Mouse (Mus musculus) bone marrow macrophage, adult 2 months (primary cell): ENCODE results near the gene Cog6. TPM values are rescaled to one million over a fixed set of nuclear protein-coding genes. Genes with fewer than 3 reads are reported as not detected.

Experiments used
- H3K27ac ChIP-seq: 2 replicates; pipeline ENCODE4 v1.5.1; 2012; ENCODE audit warnings: low read depth, low read length; ENCODE audit not compliant: insufficient read depth
- H3K4me1 ChIP-seq: 2 replicates; pipeline ENCODE4 v1.6.1; 2012; ENCODE audit warnings: low read length; ENCODE audit not compliant: control insufficient read depth, insufficient read depth
- H3K4me3 ChIP-seq: 2 replicates; pipeline ENCODE4 v1.5.1; 2012; ENCODE audit warnings: mild to moderate bottlenecking, low read length, moderate library complexity; ENCODE audit not compliant: insufficient read depth
- CTCF ChIP-seq: IDR thresholded peaks from 2 replicates; pipeline ENCODE4 v1.5.1; 2012; ENCODE audit warnings: low read depth, mild to moderate bottlenecking, low read length, moderate library complexity
- POLR2A ChIP-seq: IDR thresholded peaks from 2 replicates; pipeline ENCODE4 v1.6.1; 2012; ENCODE audit warnings: mild to moderate bottlenecking, low read depth, low read length, borderline replicate concordance
- polyA plus RNA-seq: library from polyadenylated mRNA; stranded (reverse); fragments of >200 nt; gene quantifications from 2 replicates; pipeline ENCODE4 v1.2.4, GENCODE M21; 2012; ENCODE audit not compliant: missing spikeins, insufficient read depth, insufficient read length

Gene Cog6
- 16.0 and 18.6 TPM in 2 replicates for polyA plus RNA-seq

DNA sequence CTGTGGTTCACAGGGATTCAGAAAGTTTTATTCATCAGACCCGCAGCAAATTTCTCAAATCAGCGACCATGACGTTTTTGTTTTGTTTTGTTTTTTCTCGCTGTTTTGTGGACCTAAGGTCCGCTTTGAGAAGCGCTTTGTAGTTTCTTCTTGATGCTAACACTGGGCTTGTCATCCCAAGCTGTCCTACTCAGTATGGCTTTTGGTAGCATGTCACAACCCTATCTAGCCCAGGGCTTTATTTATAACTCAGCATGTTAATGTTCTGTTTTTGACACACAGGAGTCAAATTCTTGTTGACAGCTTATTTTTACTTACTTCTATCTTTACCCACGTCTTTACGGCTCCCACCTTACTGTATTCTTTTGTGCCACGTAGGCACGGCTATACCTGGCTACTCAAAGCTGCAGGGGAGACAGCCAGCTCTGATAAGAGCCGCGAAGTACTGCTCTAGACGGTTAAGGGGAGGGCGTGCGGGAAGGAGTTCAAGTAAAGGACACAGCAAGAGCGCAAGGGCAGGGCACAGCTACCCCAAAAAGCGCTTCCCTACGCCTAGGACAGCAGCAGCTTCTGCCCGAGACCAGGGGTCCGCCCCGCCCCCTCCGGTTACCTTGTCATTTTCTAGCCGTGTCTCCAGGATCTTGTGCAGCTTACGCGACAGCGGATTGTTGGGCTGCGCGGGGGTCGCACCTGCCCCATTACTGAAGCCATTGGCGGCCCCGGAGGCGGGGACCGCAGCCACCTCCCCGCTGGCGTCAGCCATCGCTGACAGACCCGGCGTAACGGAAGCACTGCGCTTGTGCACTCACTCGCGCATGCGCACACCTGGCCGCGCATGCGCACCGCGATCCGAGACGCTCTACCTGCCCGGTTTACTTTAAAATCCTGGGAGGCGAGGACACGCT, at the start of gene Cog6:
Gene Cog6 (minus strand): TSS at position 802 of the 905 bp plus-strand sequence.
- Histone ChIP-seq H3K4me1 (no peaks in the 10 kb centered on the region; the same call in 1 of the 2 replicates), H3K4me3 (peak within 1 kb of the TSS; percentile 88), H3K27ac (no peak within 1 kb of the TSS)
- no peak for TF ChIP-seq CTCF
- peak; percentile 88; the same call in 1 of the 2 replicates for TF ChIP-seq POLR2A

DNA sequence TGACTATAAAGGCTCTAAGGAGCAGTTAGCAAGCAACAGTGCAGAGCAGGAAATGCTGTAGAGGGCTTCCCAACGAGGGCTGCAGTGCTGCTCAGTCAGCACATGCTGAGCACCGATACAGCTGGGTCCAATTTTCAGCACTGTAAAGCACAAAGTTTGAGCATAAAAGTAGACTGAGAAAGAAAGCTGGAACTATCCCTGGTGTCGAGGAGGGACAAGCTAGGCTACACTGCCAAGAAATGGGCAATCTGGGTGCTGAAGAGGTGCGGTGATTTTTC, 49.0 kb upstream of the Cog6 start:
- H3K4me1 ChIP-seq, result no peaks in the 10 kb centered on the region
- no peak overlapping the region for H3K4me3 ChIP-seq
- TF ChIP-seq CTCF (no peak), POLR2A (no peak)
- no peak overlapping the region for H3K27ac ChIP-seq

DNA sequence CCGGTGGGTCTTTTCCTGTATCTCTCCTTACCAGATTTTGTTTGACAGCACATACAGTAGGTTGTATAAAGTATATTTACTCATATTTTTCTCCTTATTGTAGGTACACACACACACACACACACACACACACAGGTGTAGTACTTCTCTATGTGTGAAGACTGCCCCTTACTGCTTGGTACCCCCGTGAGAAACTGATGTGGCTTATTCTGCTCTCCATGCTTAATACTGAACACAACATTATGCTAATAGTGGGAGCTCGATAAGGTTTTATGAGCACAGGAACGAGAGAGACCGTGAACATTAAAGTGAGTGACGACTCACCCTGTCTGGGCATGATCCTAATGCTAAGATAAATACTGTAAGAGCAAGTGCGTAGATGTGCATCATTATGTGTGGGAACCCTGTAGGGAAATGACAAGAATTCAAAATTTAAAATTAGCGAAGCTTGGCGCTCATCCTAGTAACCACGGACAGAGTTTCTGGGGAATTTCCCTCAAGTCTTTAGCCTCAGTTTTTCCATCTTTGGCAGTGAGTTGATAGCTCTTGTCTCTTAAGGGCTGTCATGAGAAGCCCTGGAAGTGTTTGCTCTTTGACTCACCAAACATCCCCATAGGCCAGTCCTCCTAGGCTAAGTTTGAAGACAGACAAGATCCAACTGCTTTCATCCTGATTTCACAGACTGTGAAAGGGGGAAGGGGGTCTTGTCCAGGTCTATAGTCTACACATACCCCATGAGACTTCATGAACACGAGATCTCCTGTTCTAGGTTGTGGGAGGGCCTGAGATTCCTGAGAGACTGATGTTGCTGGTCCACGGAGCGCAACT, 48.4 kb upstream of the Cog6 start:
- Histone ChIP-seq H3K4me1 (no peaks in the 10 kb centered on the region), H3K4me3 (no peak overlapping the region), H3K27ac (no peak overlapping the region)
- no peak for TF ChIP-seq CTCF
- no peak for TF ChIP-seq POLR2A

DNA sequence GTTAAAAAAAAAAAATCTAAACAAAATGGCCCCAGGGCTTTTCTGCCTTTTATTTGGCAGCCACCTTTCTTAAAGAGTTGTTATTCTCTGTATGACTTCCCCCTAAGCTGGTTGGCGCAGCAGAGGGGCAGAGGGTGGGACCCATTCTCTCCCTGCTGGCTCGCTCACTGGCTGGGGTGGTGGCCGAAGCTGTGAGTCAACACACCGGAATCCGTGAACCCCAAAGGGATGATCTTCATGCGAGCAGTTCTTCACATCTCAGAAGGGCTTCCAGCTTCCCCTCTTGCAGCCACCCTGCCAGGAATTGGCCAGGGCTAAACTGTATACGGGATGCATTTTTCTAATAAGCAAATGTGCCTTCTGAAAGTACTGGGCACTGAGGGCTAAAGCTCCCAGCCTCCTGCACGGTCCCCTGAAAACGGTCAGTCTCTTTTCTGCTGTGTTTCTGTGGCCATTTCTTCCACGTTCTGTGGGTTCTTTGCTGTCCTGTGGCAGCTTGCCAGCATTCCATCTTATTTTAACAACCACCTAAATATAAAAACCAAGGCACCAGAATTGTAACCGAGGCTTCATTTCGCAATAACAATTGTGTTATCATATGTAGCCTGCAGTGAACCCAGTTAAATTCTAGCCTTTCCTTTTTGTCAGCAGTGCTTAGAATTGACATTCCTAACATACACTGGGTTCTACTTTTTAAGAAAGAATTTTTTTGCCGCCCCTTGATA, 46.5 kb upstream of the Cog6 start:
- H3K27ac ChIP-seq, result no peak overlapping the region
- TF ChIP-seq CTCF (no peak), POLR2A (no peak)
- no peak overlapping the region for H3K4me3 ChIP-seq
- no peaks in the 10 kb centered on the region for H3K4me1 ChIP-seq

DNA sequence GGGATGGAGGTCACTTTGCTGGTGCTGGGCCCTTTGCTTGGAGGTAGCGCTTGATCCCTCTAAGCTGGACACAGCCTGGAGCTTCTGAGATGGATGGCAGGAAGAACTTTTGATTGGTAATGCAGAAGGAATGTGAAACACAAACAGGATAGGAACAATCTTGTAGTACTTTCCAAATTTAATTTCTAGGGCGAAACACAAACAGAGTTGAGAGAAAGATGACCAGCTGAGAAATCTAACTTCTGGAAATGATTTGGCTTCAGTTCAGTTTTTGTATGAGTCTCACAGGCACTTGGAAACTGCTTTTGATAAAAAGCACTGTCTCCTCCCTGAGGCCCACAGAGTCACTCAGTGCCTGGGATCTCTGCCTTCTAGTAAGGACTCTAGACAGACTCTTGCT, 42.9 kb upstream of the Cog6 start:
- no peak for TF ChIP-seq CTCF
- TF ChIP-seq POLR2A, result no peak
- Histone ChIP-seq H3K4me1 (no peaks in the 10 kb centered on the region), H3K4me3 (no peak overlapping the region), H3K27ac (no peak overlapping the region)

DNA sequence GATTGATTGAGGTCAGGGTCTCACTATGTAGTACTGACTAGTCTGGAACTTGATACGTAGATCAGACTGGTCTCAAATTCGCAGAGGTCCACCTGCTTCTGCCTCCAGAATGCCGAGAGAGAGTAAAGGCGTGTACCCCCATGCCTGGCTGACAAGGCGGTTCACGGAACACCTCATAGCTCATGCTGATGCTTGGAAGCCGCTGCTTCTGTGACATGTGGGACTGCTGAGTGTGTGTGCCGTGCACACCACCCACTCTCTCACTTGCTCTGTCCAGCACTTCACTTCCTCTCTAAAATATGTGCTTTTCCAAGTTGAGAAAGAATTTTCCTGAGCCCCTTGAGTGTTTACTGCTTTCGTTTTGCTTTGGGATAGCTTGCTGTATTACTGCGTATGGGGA, 39.4 kb upstream of the Cog6 start:
- TF ChIP-seq POLR2A (no peak), CTCF (no peak)
- no peak overlapping the region for H3K27ac ChIP-seq
- no peak overlapping the region for H3K4me3 ChIP-seq
- no peaks in the 10 kb centered on the region for H3K4me1 ChIP-seq

DNA sequence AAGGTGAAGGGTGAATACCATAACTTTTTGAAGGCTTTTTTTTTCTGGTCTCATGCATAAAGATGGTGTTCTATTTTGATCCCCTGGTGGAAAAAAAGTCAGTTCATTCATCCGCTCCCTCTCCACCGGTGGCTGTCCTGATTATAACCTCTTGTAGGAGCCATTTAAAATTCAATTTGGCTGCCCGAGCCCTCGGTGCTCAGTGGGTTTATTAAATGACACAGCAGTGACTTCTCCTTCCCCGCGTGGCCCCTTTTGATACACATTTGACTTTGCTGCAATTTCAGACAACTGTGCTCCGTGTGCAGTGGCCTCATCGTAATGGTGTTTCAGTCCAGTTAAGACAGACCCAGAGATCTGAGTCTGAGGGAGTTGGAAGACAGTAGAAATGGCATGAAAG, 35.3 kb upstream of the Cog6 start:
- no peaks in the 10 kb centered on the region for H3K4me1 ChIP-seq
- no peak for TF ChIP-seq POLR2A
- TF ChIP-seq CTCF, result no peak
- no peak overlapping the region for H3K27ac ChIP-seq
- no peak overlapping the region for H3K4me3 ChIP-seq

DNA sequence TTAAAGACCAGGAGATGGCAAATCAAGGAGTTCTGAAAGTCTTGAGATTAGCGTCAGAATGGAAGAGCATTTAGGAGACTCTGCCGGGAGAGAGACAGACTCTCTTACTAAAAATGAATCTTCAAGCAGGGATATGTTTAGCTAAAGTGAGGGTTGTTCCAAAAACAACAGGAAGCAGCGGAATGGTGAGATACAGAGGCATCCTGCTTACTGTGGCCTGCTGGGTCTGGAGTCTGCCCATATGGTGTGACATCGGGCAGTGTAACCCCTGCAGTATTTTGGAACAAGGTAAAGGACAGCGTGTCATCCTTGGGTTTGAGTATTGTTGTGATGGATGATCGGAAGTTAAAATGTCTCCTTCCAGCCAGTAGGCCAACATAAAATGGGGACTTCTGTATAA, 29.3 kb upstream of the Cog6 start:
- H3K4me1 ChIP-seq, result no peaks in the 10 kb centered on the region
- H3K4me3 ChIP-seq, result no peak overlapping the region
- no peak overlapping the region for H3K27ac ChIP-seq
- TF ChIP-seq POLR2A, result no peak
- no peak for TF ChIP-seq CTCF

DNA sequence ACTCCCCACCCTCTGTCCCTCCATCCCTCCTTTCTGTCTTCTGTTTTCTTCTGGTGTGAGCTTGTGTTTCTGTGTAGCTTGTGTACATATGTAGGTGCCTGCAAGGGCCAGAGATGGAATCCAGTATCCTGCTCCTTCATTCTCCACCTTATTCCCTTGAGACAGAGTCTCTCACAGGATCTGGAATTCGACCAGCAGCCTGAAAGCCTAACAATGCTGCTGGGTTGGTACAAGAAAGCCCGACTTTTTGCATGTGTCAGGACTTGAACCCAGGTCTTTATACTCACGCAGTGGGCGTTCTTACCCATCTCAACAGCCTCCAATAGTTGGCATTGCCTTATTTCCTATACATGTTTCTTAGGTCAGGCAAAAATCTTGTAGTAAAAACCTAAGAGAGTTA, 28.7 kb upstream of the Cog6 start:
- Histone ChIP-seq H3K27ac (no peak overlapping the region), H3K4me1 (no peaks in the 10 kb centered on the region), H3K4me3 (no peak overlapping the region)
- TF ChIP-seq CTCF (no peak), POLR2A (no peak)
